Comparison of ENCODE assay signal across 11 mouse cellular contexts in genomic region chr8:103314279-103315022, GRCm38 (mm10).
A peak's percentile ranks its signal among the peaks of the same experiment; 100 is the strongest.
DNase-seq lines count a peak whose midpoint lies in the region; ATAC-seq lines count a peak whose summit lies in the region.
"Had no signal": no experiment of that assay in that cellular context is flagged by ENCODE, and none has a peak within 500 bp of the region (broad histone marks: within the 10 kb centered on the region; RNA-seq: fewer than 3 reads in every experiment).

No protein-coding gene starts in this region.

- no peak overlapping the region for H3K4me3 ChIP-seq in forebrain, embryonic 13.5 days
- H3K4me3 ChIP-seq in neural tube, embryonic 12.5 days = no peak overlapping the region
- H3K4me3 ChIP-seq: embryonic facial prominence, embryonic 13.5 days; heart, embryonic 15.5 days; myocyte had no signal

- H3K27me3 ChIP-seq in forebrain, embryonic 13.5 days = peaks cover 80% of the 10 kb centered on the region
- H3K27me3 ChIP-seq in neural tube, embryonic 12.5 days (replicated peaks) = no peaks in the 10 kb centered on the region; the same call in 1 of the 2 replicates
- H3K27me3 ChIP-seq: embryonic facial prominence, embryonic 13.5 days; heart, embryonic 15.5 days had no signal

- H3K9me3 ChIP-seq in forebrain, embryonic 13.5 days (replicated peaks) = no peaks in the 10 kb centered on the region
- no peaks in the 10 kb centered on the region for H3K9me3 ChIP-seq in neural tube, embryonic 12.5 days
- H3K9me3 ChIP-seq: embryonic facial prominence, embryonic 13.5 days; heart, embryonic 15.5 days had no signal

- no peak overlapping the region for H3K9ac ChIP-seq in forebrain, embryonic 13.5 days
- no peak overlapping the region for H3K9ac ChIP-seq in neural tube, embryonic 12.5 days
- H3K9ac ChIP-seq: embryonic facial prominence, embryonic 13.5 days; heart, embryonic 15.5 days had no signal

- peaks cover 12% of the 10 kb centered on the region for H3K4me1 ChIP-seq in forebrain, embryonic 13.5 days
- H3K4me1 ChIP-seq in neural tube, embryonic 12.5 days = peaks cover 7% of the 10 kb centered on the region; the same call in 1 of the 2 replicates
- H3K4me1 ChIP-seq: heart, embryonic 15.5 days had no signal

- 0% methylated on average over 1 of the region's 1 CpGs for WGBS in forebrain, embryonic 13.5 days
- WGBS in neural tube, embryonic 12.5 days = 3% methylated on average over 1 of the region's 1 CpGs

- ATAC-seq in forebrain, embryonic 13.5 days = peak; percentile 98
- peak; percentile 96 for ATAC-seq in neural tube, embryonic 12.5 days (ENCODE audit: low FRiP score, low read depth)
- no peak for ATAC-seq in cerebellum, adult (ENCODE audit: insufficient number of reproducible peaks, low FRiP score, low TSS enrichment)

- peak; percentile 34 for DNase-seq in layer of hippocampus, adult 11-12 months (ENCODE audit: low spot score)
- no peak for DNase-seq in layer of hippocampus, adult 9-10 months (ENCODE audit: low spot score)
- peak; percentile 30 for DNase-seq in left cerebral cortex, adult 11 months (ENCODE audit: low spot score)
- no peak for DNase-seq in MN1 (ENCODE audit: low spot score)
- DNase-seq in adrenal gland, postnatal 36 days = no peak

- H3K4me2 ChIP-seq in forebrain, embryonic 13.5 days = no peak overlapping the region
- H3K4me2 ChIP-seq in neural tube, embryonic 12.5 days (replicated peaks) = no peak overlapping the region
- H3K4me2 ChIP-seq: embryonic facial prominence, embryonic 13.5 days; heart, embryonic 15.5 days had no signal

- no peak overlapping the region for H3K27ac ChIP-seq in forebrain, embryonic 13.5 days
- no peak overlapping the region for H3K27ac ChIP-seq in neural tube, embryonic 12.5 days
- H3K27ac ChIP-seq: embryonic facial prominence, embryonic 13.5 days; heart, embryonic 15.5 days had no signal

- H3K36me3 ChIP-seq in forebrain, embryonic 13.5 days (ENCODE audit: poor library complexity, severe bottlenecking) = no peaks in the 10 kb centered on the region
- no peaks in the 10 kb centered on the region for H3K36me3 ChIP-seq in neural tube, embryonic 12.5 days
- H3K36me3 ChIP-seq: embryonic facial prominence, embryonic 13.5 days; heart, embryonic 15.5 days had no signal

Comparison
In these comparisons a context has a peak if more than half of its experiments do, and no peak if none do; other contexts are left out.
1. DNase-seq: peak in layer of hippocampus, adult 11-12 months (single experiment) and left cerebral cortex, adult 11 months (single experiment); none in layer of hippocampus, adult 9-10 months (single experiment), MN1 (single experiment) and adrenal gland, postnatal 36 days (0 of 2).